Mouse (Mus musculus): ENCODE measurements around the gene Tac2.
"Not testable (repeated sequence)": the region's sequence is repeated elsewhere in the genome, so short reads cannot be mapped to it uniquely, and the experiment has no call there.

Tac2 gene

DNA sequence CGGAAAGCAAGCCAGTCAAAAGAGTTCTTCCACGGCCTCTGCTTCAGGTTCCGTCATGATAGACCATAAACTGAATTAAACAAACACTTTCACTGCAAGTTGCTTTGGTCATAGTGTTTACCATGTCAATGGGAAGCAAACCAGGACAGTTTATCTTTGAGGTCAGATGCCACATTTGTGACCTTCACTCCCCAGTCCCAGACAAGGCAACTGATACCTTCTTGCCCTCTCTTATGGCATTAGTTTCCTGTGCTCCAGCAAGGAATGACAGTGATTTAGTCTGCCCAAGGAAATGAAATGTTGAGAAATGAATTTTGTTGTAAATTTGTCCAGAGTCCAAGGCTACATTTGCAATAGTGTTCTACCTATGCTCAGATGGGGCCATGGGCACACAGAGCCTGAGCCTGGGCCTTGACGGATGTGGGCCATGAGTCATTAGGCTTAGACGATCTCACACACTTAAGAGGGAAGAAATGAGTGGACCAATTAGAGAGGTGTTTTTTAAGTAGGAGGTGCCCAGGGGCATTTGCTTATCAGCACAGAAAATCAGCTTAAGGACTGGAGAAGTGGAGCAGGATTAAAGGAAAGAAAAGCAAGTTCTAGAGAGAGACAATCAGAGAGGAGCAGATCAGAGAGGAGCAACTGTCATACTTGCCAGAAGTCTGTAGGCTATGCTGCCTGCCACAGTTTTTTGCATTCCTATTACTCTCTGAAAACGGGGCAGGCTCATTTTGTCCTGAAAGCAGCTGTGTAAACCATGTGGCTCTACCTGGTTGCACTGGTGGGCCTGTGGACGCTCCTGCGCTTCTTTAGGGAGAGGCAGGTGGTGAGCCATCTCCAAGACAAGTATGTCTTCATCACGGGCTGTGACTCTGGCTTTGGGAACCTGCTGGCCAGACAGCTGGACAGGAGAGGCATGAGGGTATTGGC lies 35.2 kb downstream of the Tac2 start, which contains the start of the genes Rdh1 and Rdh16f1:
TSS of gene Rdh1 (plus strand) at position 541 of the 930 bp plus-strand sequence.
TSS of gene Rdh16f1 (plus strand) at position 607 of the 930 bp plus-strand sequence.
- DNase-seq, result no peak

DNA sequence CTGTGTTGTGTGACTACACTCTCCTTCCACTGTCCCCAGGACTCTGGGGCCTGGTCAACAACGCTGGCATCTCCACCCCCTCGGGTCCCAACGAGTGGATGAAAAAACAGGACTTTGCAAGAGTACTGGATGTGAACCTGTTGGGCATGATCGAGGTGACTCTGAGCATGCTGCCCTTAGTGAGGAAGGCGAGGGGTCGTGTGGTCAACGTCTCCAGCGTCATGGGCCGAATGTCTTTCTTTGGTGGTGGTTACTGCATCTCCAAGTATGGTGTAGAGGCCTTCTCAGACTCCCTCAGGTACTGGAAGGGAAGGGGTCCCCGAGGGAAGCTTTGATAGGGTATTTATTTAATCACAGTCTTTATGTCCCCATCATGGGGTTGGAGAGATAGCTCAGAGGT lies 38.6 kb downstream of the Tac2 start:
- DNase-seq, result not testable (repeated sequence)

DNA sequence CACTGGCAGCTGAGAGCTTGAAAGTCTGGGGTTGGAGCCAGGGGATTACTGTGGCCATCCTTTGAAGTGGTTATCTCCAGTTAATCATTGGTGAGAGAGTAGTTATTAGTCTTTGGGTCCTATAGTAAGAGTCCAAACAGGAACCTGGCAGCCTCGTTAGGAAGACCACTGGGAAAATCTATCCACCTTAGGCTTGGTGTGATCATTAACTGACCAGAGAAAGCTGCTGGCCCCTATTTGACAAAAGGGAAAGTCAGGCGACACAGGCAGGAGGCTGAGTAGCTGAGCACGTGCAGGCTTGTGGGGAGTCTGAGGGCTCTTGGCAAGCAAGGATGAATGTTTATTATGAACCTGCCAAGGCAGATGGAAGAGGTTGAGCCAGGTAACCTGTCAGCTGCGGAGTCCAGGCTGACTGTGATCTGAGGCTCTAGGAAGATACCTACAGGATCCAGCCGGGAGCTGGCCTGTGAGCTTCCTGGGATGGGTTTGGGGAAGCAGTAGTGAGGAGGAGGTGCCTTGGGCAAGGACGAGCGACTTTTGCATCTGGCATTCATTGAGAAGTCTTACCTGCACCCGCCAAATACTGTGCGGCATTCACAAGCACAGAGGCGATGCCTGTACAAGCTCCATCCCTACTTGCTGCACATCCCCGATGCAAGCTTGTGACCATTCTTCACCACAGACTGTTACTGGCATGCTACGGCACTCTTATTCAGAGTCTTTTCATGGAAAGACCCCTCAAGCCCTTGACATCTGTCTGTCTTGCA lies 39.8 kb downstream of the Tac2 start:
- DNase-seq, result no peak

DNA sequence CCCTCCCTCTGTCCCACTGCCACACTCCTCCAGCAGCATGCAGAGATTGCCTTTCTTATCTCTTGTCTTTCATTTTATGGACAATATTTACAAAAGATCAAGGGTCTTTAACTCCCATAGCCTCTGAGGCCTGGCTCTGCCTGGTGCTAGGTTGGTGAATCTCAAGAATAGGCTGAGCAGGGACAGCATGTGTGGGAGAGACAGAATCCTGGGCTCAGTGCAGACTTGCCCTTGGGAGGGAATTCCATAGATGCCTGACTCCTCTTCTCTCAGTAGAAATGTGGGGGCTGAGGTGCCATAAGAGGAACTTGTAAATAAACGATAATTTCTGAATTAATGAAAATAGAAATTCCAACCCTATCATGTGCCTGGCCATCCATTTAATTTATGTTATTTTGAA lies 42.3 kb downstream of the Tac2 start:
- no peak for DNase-seq

DNA sequence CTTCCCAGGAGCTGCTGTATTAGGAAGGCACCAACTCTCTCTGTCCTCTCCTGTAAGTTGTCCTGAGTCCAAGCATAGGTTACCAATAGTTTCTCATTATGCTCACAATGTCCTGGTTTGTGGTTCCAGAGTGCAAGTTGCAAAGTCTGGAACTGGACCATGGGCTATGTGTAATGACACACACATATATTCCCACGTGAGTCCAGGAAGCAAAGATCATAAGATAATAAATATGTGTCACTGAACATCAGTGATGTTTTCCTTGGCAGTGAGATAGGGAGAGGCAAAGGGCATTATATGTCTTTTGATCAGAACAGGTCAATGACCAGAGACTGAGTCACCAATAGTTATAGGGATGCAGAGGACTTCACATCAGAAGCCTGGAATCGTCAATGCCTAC lies 51.7 kb downstream of the Tac2 start, which contains the start of gene Rdh9:
TSS of gene Rdh9 (plus strand) at position 376 of the 400 bp plus-strand sequence.
- no peak for DNase-seq

Data from lung, postnatal 10 days (tissue).